In the genomic region with DNA sequence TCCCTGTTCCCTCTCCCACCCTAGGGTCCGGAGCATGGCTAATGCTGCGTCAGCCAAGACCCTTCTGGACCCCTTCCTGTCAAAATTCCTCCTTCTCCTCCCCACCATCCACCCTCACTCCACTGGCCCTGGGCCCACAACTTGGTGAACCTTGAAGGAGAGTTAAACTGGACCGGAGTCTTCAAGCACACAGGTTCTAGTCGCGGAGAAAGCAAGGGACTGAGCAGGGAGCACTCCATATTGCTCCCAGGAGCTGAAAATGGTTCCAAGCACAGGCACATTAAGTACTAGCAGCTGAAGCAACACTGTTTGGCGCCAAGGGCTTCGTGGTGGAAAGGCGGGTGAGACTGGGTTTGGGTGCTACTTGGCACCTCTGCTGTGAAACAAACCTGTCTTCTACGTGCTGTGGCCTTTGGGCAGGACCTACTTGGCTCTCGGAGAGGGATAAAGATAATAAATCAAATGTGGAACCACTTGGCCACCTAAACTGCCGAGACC, we compare ENCODE assay signal across 8 mouse cellular contexts.
DNase-seq lines count a peak whose midpoint lies in the region; ATAC-seq and TF ChIP-seq lines count a peak whose summit lies in the region.

No protein-coding gene starts in this region.

- DNase-seq in kidney, postnatal 14 days: no peak
- DNase-seq in embryonic facial prominence, embryonic 14.5 days (ENCODE audit: low spot score): peak; percentile 30
- peak; percentile 66 for DNase-seq in intestine, embryonic 14.5 days (ENCODE audit: low spot score)
- DNase-seq in midbrain, postnatal 0 days (ENCODE audit: low spot score): no peak
- no peak for DNase-seq in thymus, postnatal 0 days (ENCODE audit: low spot score)
- no peak for DNase-seq in cerebellum, postnatal 36 days
- no peak for DNase-seq in spleen, postnatal 36 days (ENCODE audit: low spot score in 2 of 2)

- H3K27ac ChIP-seq in kidney, embryonic 15.5 days: no peak overlapping the region
- no peak overlapping the region for H3K27ac ChIP-seq in embryonic facial prominence, embryonic 14.5 days (replicated peaks; ENCODE audit: low read depth, low read length)
- no peak overlapping the region for H3K27ac ChIP-seq in intestine, embryonic 14.5 days (ENCODE audit: low read depth)
- H3K27ac ChIP-seq in midbrain, postnatal 0 days (ENCODE audit: low read depth, low read length): no peak overlapping the region

- H3K4me1 ChIP-seq in kidney, embryonic 15.5 days: peaks cover 22% of the 10 kb centered on the region
- 0 out of 2 replicates have a peak, but pooled peaks cover 7% of the 10 kb centered on the region for H3K4me1 ChIP-seq in embryonic facial prominence, embryonic 14.5 days (ENCODE audit: control insufficient read depth, insufficient read depth, low read length)
- H3K4me1 ChIP-seq in intestine, embryonic 14.5 days (replicated peaks; ENCODE audit: control insufficient read depth, insufficient read depth, low read length): peaks cover 9% of the 10 kb centered on the region; the same call in 1 of the 2 replicates
- peaks cover 6% of the 10 kb centered on the region; the same call in 1 of the 2 replicates for H3K4me1 ChIP-seq in midbrain, postnatal 0 days (ENCODE audit: insufficient read depth, low read length)

- no peaks in the 10 kb centered on the region for H3K9me3 ChIP-seq in kidney, embryonic 15.5 days (replicated peaks)
- H3K9me3 ChIP-seq in embryonic facial prominence, embryonic 14.5 days (ENCODE audit: control insufficient read depth, low read length): no peaks in the 10 kb centered on the region
- no peaks in the 10 kb centered on the region for H3K9me3 ChIP-seq in intestine, embryonic 14.5 days (ENCODE audit: control insufficient read depth, low read length)
- H3K9me3 ChIP-seq in midbrain, postnatal 0 days (ENCODE audit: low read length): no peaks in the 10 kb centered on the region

- H3K9ac ChIP-seq in kidney, embryonic 15.5 days: peak overlapping the region; percentile 29
- peak overlapping the region; percentile 74 for H3K9ac ChIP-seq in embryonic facial prominence, embryonic 14.5 days (ENCODE audit: low read depth, low read length)
- H3K9ac ChIP-seq in intestine, embryonic 14.5 days (ENCODE audit: low read length): peak overlapping the region; percentile 41; the same call in 1 of the 2 replicates
- H3K9ac ChIP-seq in midbrain, postnatal 0 days (replicated peaks; ENCODE audit: low read length, poor library complexity, severe bottlenecking): no peak overlapping the region

- WGBS in kidney, embryonic 15.5 days: 25% methylated on average over 11 of the region's 11 CpGs
- 31% methylated on average over 11 of the region's 11 CpGs for WGBS in embryonic facial prominence, embryonic 14.5 days
- 34% methylated on average over 11 of the region's 11 CpGs for WGBS in intestine, embryonic 14.5 days
- WGBS in midbrain, postnatal 0 days: 51% methylated on average over 11 of the region's 11 CpGs

- peak overlapping the region; percentile 64 for H3K4me3 ChIP-seq in kidney, embryonic 15.5 days (replicated peaks)
- H3K4me3 ChIP-seq in embryonic facial prominence, embryonic 14.5 days (ENCODE audit: low read depth, low read length): peak overlapping the region; percentile 66
- H3K4me3 ChIP-seq in intestine, embryonic 14.5 days (ENCODE audit: low read depth, low read length): peak overlapping the region; percentile 61
- peak overlapping the region; percentile 62 for H3K4me3 ChIP-seq in midbrain, postnatal 0 days (ENCODE audit: low read depth, low read length)

- peak overlapping the region; percentile 97 for H3K4me2 ChIP-seq in kidney, embryonic 15.5 days
- peak overlapping the region; percentile 98 for H3K4me2 ChIP-seq in embryonic facial prominence, embryonic 14.5 days (ENCODE audit: low read depth, low read length)
- H3K4me2 ChIP-seq in intestine, embryonic 14.5 days (ENCODE audit: low read length): peak overlapping the region; percentile 100
- H3K4me2 ChIP-seq in midbrain, postnatal 0 days (ENCODE audit: low read depth, low read length, poor library complexity, severe bottlenecking): peak overlapping the region; percentile 100

- no peak for TF ChIP-seq CTCF in midbrain, postnatal 0 days (IDR thresholded peaks at IDR 0.05)

- ATAC-seq in kidney, embryonic 15.5 days (replicated peaks; ENCODE audit: low FRiP score): no peak
- no peak for ATAC-seq in embryonic facial prominence, embryonic 14.5 days (ENCODE audit: low read depth)
- no peak for ATAC-seq in intestine, embryonic 14.5 days (replicated peaks; ENCODE audit: low FRiP score, low TSS enrichment, low read depth)
- ATAC-seq in midbrain, postnatal 0 days (ENCODE audit: low FRiP score): no peak

- H3K36me3 ChIP-seq in kidney, embryonic 15.5 days: no peaks in the 10 kb centered on the region
- H3K36me3 ChIP-seq in embryonic facial prominence, embryonic 14.5 days (ENCODE audit: control insufficient read depth, insufficient read depth, low read length): no peaks in the 10 kb centered on the region
- H3K36me3 ChIP-seq in intestine, embryonic 14.5 days (ENCODE audit: control insufficient read depth, insufficient read depth, low read length): no peaks in the 10 kb centered on the region
- H3K36me3 ChIP-seq in midbrain, postnatal 0 days (ENCODE audit: insufficient read depth, low read length): no peaks in the 10 kb centered on the region

- H3K27me3 ChIP-seq in kidney, embryonic 15.5 days: peaks cover 52% of the 10 kb centered on the region
- H3K27me3 ChIP-seq in embryonic facial prominence, embryonic 14.5 days (replicated peaks; ENCODE audit: control insufficient read depth, insufficient read depth, low read length): peaks cover 20% of the 10 kb centered on the region; the same call in 1 of the 2 replicates
- peaks cover 38% of the 10 kb centered on the region for H3K27me3 ChIP-seq in intestine, embryonic 14.5 days (replicated peaks; ENCODE audit: control insufficient read depth, insufficient read depth, low read length)
- peaks cover 26% of the 10 kb centered on the region for H3K27me3 ChIP-seq in midbrain, postnatal 0 days (ENCODE audit: insufficient read depth, low read length)

Comparison
In these comparisons a context has a peak if more than half of its experiments do, and no peak if none do; other contexts are left out.
1. DNase-seq: peak in embryonic facial prominence, embryonic 14.5 days (single experiment) and intestine, embryonic 14.5 days (single experiment); none in kidney, postnatal 14 days (single experiment), midbrain, postnatal 0 days (single experiment), thymus, postnatal 0 days (single experiment), cerebellum, postnatal 36 days (0 of 2) and spleen, postnatal 36 days (0 of 2).
2. Peak in every context shown above with its lines, with median percentiles within 50 percentile points of each other: H3K4me2 ChIP-seq and H3K4me3 ChIP-seq.